Mouse (Mus musculus): ENCODE measurements at regions not wholly inside any gene's neighbourhood (a gene's known extent, or its start where the extent isn't known, plus 50 kb on each side); places are given as distances from the start of the nearest gene placed in this dataset.

GRCm38 (mm10) chr5:102419089-102419488 lies 62.1 kb upstream of the Arhgap24 start:
- Histone ChIP-seq H3K27me3 (replicated peaks) (no peaks in the 10 kb centered on the region), H3K4me3 (replicated peaks) (no peak overlapping the region)

GRCm38 (mm10) chr5:102424636-102425242 lies 56.5 kb upstream of the Arhgap24 start:
- peaks cover 20% of the 10 kb centered on the region for H3K9me3 ChIP-seq
- H3K36me3 ChIP-seq (replicated peaks; ENCODE audit: low read length) = no peaks in the 10 kb centered on the region
- H3K4me1 ChIP-seq = no peaks in the 10 kb centered on the region
- no peaks in the 10 kb centered on the region for H3K27me3 ChIP-seq (replicated peaks)
- H3K4me3 ChIP-seq (replicated peaks) = no peak overlapping the region
- TF ChIP-seq GATA1 (IDR thresholded peaks at IDR 0.05; ENCODE audit: borderline replicate concordance, low read length) (no peak), FLI1 (IDR thresholded peaks at IDR 0.05; ENCODE audit: low read length) (no peak)

More at GRCm38 (mm10) chr5:102419089-102419488, 62.1 kb upstream of the Arhgap24 start:
- H3K36me3 ChIP-seq (replicated peaks; ENCODE audit: low read length) = no peaks in the 10 kb centered on the region
- TF ChIP-seq GATA1 (IDR thresholded peaks at IDR 0.05; ENCODE audit: borderline replicate concordance, low read length) (no peak), FLI1 (IDR thresholded peaks at IDR 0.05; ENCODE audit: low read length) (no peak)
- peaks cover 9% of the 10 kb centered on the region for H3K9me3 ChIP-seq
- H3K4me1 ChIP-seq = no peaks in the 10 kb centered on the region

DNA sequence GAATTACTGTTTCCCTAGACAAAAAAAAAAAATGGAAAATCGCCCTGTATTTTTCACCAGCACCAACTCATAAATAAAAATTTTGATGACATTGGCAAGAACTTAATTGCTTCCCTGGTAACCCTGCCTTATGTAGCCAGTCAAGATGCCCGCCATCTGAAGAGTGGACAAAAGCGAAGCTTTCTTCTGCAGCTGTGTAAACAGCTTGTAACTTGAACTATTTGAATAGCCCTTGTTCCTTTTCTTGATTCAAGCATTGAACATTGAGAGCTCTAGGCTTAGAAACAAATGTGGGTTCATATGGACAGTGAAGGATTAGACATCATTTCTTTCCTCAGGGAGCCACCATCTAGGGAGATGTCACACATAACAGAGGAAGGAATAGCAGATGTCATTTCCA lies 52.9 kb upstream of the Arhgap24 start:
- no peaks in the 10 kb centered on the region for H3K4me1 ChIP-seq
- TF ChIP-seq GATA1 (IDR thresholded peaks at IDR 0.05; ENCODE audit: borderline replicate concordance, low read length) (no peak), FLI1 (IDR thresholded peaks at IDR 0.05; ENCODE audit: low read length) (no peak)
- H3K9me3 ChIP-seq = peaks cover 12% of the 10 kb centered on the region
- no peaks in the 10 kb centered on the region for H3K36me3 ChIP-seq (replicated peaks; ENCODE audit: low read length)
- H3K4me3 ChIP-seq (replicated peaks) = no peak overlapping the region
- H3K27me3 ChIP-seq (replicated peaks) = no peaks in the 10 kb centered on the region
